Mouse (Mus musculus) liver, embryonic 11.5 days (tissue): ENCODE data around the gene Eefsec. TPM values are rescaled to one million over a fixed set of nuclear protein-coding genes. Genes with fewer than 3 reads are reported as not detected.

Experiments
- ATAC-seq: fragments of 200-750 bp; cut with Nextera tagmentation; replicated peaks from 2 replicates; pipeline ENCODE4 v1.8.0; 2017; ENCODE audit warnings: moderate number of reproducible peaks, mild to moderate bottlenecking, moderate TSS enrichment, moderate library complexity; ENCODE audit not compliant: low FRiP score
- DNase-seq: peaks from one replicate; pipeline ENCODE4 v3.0.0-alpha.2; 2017; ENCODE audit warnings: low spot score
- H3K27ac ChIP-seq: fragments of 300-500 bp; sonication (generic); 2 replicates; pipeline ENCODE4 v1.5.1; 2014; ENCODE audit warnings: mild to moderate bottlenecking, low read depth, low read length, control low read depth
- H3K27me3 ChIP-seq: fragments of 300-500 bp; sonication (generic); replicated peaks from 2 replicates; pipeline ENCODE4 v1.6.1; 2014; ENCODE audit warnings: low read length, mixed read lengths; ENCODE audit not compliant: control insufficient read depth, insufficient read depth
- H3K36me3 ChIP-seq: fragments of 300-500 bp; sonication (generic); 2 replicates; pipeline ENCODE4 v1.6.1; 2014; ENCODE audit warnings: mild to moderate bottlenecking, low read length, moderate library complexity, mixed read lengths; ENCODE audit not compliant: control insufficient read depth, insufficient read depth
- H3K4me1 ChIP-seq: fragments of 300-500 bp; sonication (generic); replicated peaks from 2 replicates; pipeline ENCODE4 v1.6.1; 2014; ENCODE audit warnings: low read length, mixed read lengths; ENCODE audit not compliant: control insufficient read depth, insufficient read depth
- H3K4me2 ChIP-seq: fragments of 300-500 bp; sonication (generic); 2 replicates; pipeline ENCODE4 v1.6.1; 2014; ENCODE audit warnings: mild to moderate bottlenecking, control low read depth, moderate library complexity
- H3K4me3 ChIP-seq: fragments of 300-500 bp; sonication (generic); 2 replicates; pipeline ENCODE4 v1.5.1; 2014; ENCODE audit warnings: low read depth, low read length, control low read depth
- H3K9ac ChIP-seq: fragments of 300-500 bp; sonication (generic); 2 replicates; pipeline ENCODE4 v1.6.1; 2014; ENCODE audit warnings: low read depth, low read length, control low read depth
- H3K9me3 ChIP-seq: fragments of 300-500 bp; sonication (generic); 2 replicates; pipeline ENCODE4 v1.6.1; 2016; ENCODE audit warnings: low read length, inconsistent platforms, mixed read lengths; ENCODE audit not compliant: control insufficient read depth
- WGBS: fragments of 180-500 bp; shearing (Covaris S2); extraction: QIAGEN DNeasy Blood & Tissue Kit; methylation state at CpG from one replicate; pipeline ENCODE4 v1.1.7; 2014; 5-methylcytosine and 5-hydroxymethylcytosine counted together
- polyA plus RNA-seq: library from polyadenylated mRNA; unstranded; fragments of >200 nt; fragmentation: Nextera tagmentation; extraction: Ambion mirVana; gene quantifications from 2 replicates; pipeline ENCODE4 v1.2.1, GENCODE M21; 2014

The Eefsec gene
- polyA plus RNA-seq, 1 experiment from 2014 or later: 46.7 TPM

GRCm38 (mm10) chr6:88235461-88235860, 210.9 kb downstream of the Eefsec start:
- H3K4me3 ChIP-seq: no peak overlapping the region
- no peak overlapping the region for H3K4me2 ChIP-seq
- no peak overlapping the region for H3K27ac ChIP-seq
- ATAC-seq (no peak), DNase-seq (no peak)
- H3K27me3 ChIP-seq: peaks cover 39% of the 10 kb centered on the region
- no peaks in the 10 kb centered on the region for H3K9me3 ChIP-seq
- no peak overlapping the region for H3K9ac ChIP-seq
- H3K36me3 ChIP-seq: no peaks in the 10 kb centered on the region
- H3K4me1 ChIP-seq: peaks cover 14% of the 10 kb centered on the region; the same call in 1 of the 2 replicates
- WGBS: 39% methylated on average over 8 of the region's 8 CpGs

GRCm38 (mm10) chr6:88233996-88234395, 212.3 kb downstream of the Eefsec start:
- DNase-seq (no peak), ATAC-seq (no peak)
- H3K9me3 ChIP-seq: no peaks in the 10 kb centered on the region
- 70% methylated on average over 8 of the region's 8 CpGs for WGBS
- H3K4me1 ChIP-seq: peaks cover 14% of the 10 kb centered on the region; the same call in 1 of the 2 replicates
- no peak overlapping the region for H3K9ac ChIP-seq
- H3K27ac ChIP-seq: no peak overlapping the region
- no peak overlapping the region for H3K4me2 ChIP-seq
- peaks cover 47% of the 10 kb centered on the region for H3K27me3 ChIP-seq
- no peak overlapping the region for H3K4me3 ChIP-seq
- H3K36me3 ChIP-seq: no peaks in the 10 kb centered on the region

- WGBS: 65% methylated on average over 6 of the region's 6 CpGs
- H3K27ac ChIP-seq: no peak overlapping the region
- no peaks in the 10 kb centered on the region for H3K9me3 ChIP-seq
- H3K4me2 ChIP-seq: no peak overlapping the region
- ATAC-seq (no peak), DNase-seq (no peak)
- peaks cover 14% of the 10 kb centered on the region; the same call in 1 of the 2 replicates for H3K4me1 ChIP-seq
- H3K36me3 ChIP-seq: no peaks in the 10 kb centered on the region
- peaks cover 55% of the 10 kb centered on the region for H3K27me3 ChIP-seq
- H3K4me3 ChIP-seq: no peak overlapping the region
- H3K9ac ChIP-seq: no peak overlapping the region
Measured at GRCm38 (mm10) chr6:88232221-88232620, 214.1 kb downstream of the Eefsec start.

- H3K27ac ChIP-seq: no peak overlapping the region
- no peaks in the 10 kb centered on the region for H3K9me3 ChIP-seq
- H3K4me1 ChIP-seq: peaks cover 14% of the 10 kb centered on the region; the same call in 1 of the 2 replicates
- H3K4me2 ChIP-seq: no peak overlapping the region
- no peaks in the 10 kb centered on the region for H3K36me3 ChIP-seq
- DNase-seq (no peak), ATAC-seq (no peak)
- 74% methylated on average over 7 of the region's 7 CpGs for WGBS
- H3K27me3 ChIP-seq: peaks cover 56% of the 10 kb centered on the region
- H3K9ac ChIP-seq: no peak overlapping the region
- H3K4me3 ChIP-seq: no peak overlapping the region
Measured at GRCm38 (mm10) chr6:88231821-88232220, 214.5 kb downstream of the Eefsec start.

- peaks cover 54% of the 10 kb centered on the region for H3K27me3 ChIP-seq
- H3K27ac ChIP-seq: no peak overlapping the region
- ATAC-seq: no peak
- H3K9me3 ChIP-seq: no peaks in the 10 kb centered on the region
- peaks cover 3% of the 10 kb centered on the region; the same call in 1 of the 2 replicates for H3K4me1 ChIP-seq
- no peaks in the 10 kb centered on the region for H3K36me3 ChIP-seq
- H3K9ac ChIP-seq: no peak overlapping the region
- H3K4me2 ChIP-seq: no peak overlapping the region
- DNase-seq: no peak
- WGBS: 68% methylated on average over 12 of the region's 12 CpGs
- H3K4me3 ChIP-seq: no peak overlapping the region
Measured at GRCm38 (mm10) chr6:88229221-88229620, 217.1 kb downstream of the Eefsec start.

- no peak overlapping the region for H3K9ac ChIP-seq
- WGBS: 53% methylated on average over 7 of the region's 7 CpGs
- H3K9me3 ChIP-seq: no peaks in the 10 kb centered on the region
- H3K36me3 ChIP-seq: no peaks in the 10 kb centered on the region
- no peak overlapping the region for H3K4me2 ChIP-seq
- peaks cover 39% of the 10 kb centered on the region for H3K27me3 ChIP-seq
- DNase-seq (no peak), ATAC-seq (no peak)
- peaks cover 3% of the 10 kb centered on the region; the same call in 1 of the 2 replicates for H3K4me1 ChIP-seq
- H3K27ac ChIP-seq: no peak overlapping the region
- H3K4me3 ChIP-seq: no peak overlapping the region
Measured at GRCm38 (mm10) chr6:88227537-88227936, 218.8 kb downstream of the Eefsec start.

GRCm38 (mm10) chr6:88226570-88226994, 219.8 kb downstream of the Eefsec start:
- Histone ChIP-seq H3K36me3 (no peaks in the 10 kb centered on the region), H3K4me2 (no peak overlapping the region), H3K9ac (no peak overlapping the region), H3K27ac (no peak overlapping the region), H3K27me3 (peaks cover 37% of the 10 kb centered on the region), H3K9me3 (no peaks in the 10 kb centered on the region), H3K4me3 (no peak overlapping the region), H3K4me1 (peaks cover 3% of the 10 kb centered on the region; the same call in 1 of the 2 replicates)
- 17% methylated on average over 5 of the region's 5 CpGs for WGBS
- DNase-seq: no peak
- ATAC-seq: no peak; the same call in 1 of the 2 replicates

GRCm38 (mm10) chr6:88221968-88222367, 224.4 kb downstream of the Eefsec start, which contains the start of gene Dnajb8:
Dnajb8 (plus strand) TSS chr6:88222268.
- Histone ChIP-seq H3K4me1 (peaks cover 5% of the 10 kb centered on the region; the same call in 1 of the 2 replicates), H3K27ac (no peak within 1 kb of the TSS), H3K4me2 (no peak within 1 kb of the TSS), H3K9me3 (peaks cover 3% of the 10 kb centered on the region; the same call in 1 of the 2 replicates), H3K36me3 (no peaks in the 10 kb centered on the region), H3K9ac (no peak within 1 kb of the TSS), H3K27me3 (peaks cover 17% of the 10 kb centered on the region), H3K4me3 (no peak within 1 kb of the TSS)
- DNase-seq (no peak), ATAC-seq (no peak)
- WGBS: 53% methylated on average over 10 of the region's 10 CpGs

- H3K36me3 ChIP-seq: no peaks in the 10 kb centered on the region
- no peak overlapping the region for H3K27ac ChIP-seq
- H3K27me3 ChIP-seq: peaks cover 3% of the 10 kb centered on the region
- peaks cover 3% of the 10 kb centered on the region; the same call in 1 of the 2 replicates for H3K9me3 ChIP-seq
- DNase-seq: no peak
- WGBS: 25% methylated on average over 4 of the region's 4 CpGs
- no peak for ATAC-seq
- H3K4me1 ChIP-seq: peaks cover 2% of the 10 kb centered on the region; the same call in 1 of the 2 replicates
- H3K9ac ChIP-seq: no peak overlapping the region
- H3K4me3 ChIP-seq: no peak overlapping the region
- no peak overlapping the region for H3K4me2 ChIP-seq
Measured at GRCm38 (mm10) chr6:88219094-88219493, 227.2 kb downstream of the Eefsec start.
